Mouse (Mus musculus) heart, adult 2 months (tissue): ENCODE data around the gene Cntfr. TPM values are rescaled to one million over a fixed set of nuclear protein-coding genes. Genes with fewer than 3 reads are reported as not detected.
A peak's percentile ranks its signal among the peaks of the same experiment; 100 is the strongest.

ENCODE experiments used
- DNase-seq, 2 experiments: peaks; one replicate each; pipeline ENCODE4 v3.0.0; 2021
- H3K27ac ChIP-seq: fragments of 200-600 bp; 2 replicates; pipeline ENCODE4 v1.8.1; 2022
- H3K27me3 ChIP-seq: fragments of 200-500 bp; 2 replicates; pipeline ENCODE4 v1.6.1; 2012; ENCODE audit warnings: mild to moderate bottlenecking, low read length, inconsistent platforms, mixed read lengths; ENCODE audit not compliant: control insufficient read depth, insufficient read depth
- H3K36me3 ChIP-seq: fragments of 200-500 bp; 2 replicates; pipeline ENCODE4 v1.6.1; 2012; ENCODE audit warnings: low read length, inconsistent platforms; ENCODE audit not compliant: control insufficient read depth, insufficient read depth
- H3K4me1 ChIP-seq: fragments of 200-500 bp; 2 replicates; pipeline ENCODE4 v1.6.1; 2011; ENCODE audit warnings: low read length; ENCODE audit not compliant: control insufficient read depth, insufficient read depth
- H3K4me3 ChIP-seq: fragments of 200-600 bp; 2 replicates; pipeline ENCODE4 v1.8.1; 2022
- H3K79me2 ChIP-seq: fragments of 200-500 bp; replicated peaks from 2 replicates; pipeline ENCODE4 v1.6.1; 2012; ENCODE audit warnings: mild to moderate bottlenecking, inconsistent platforms, low read length, moderate library complexity, mixed read lengths; ENCODE audit not compliant: control insufficient read depth, insufficient read depth
- H3K9ac ChIP-seq: fragments of 200-500 bp; 2 replicates; pipeline ENCODE4 v1.6.1; 2012; ENCODE audit warnings: low read depth, mild to moderate bottlenecking, control low read depth, inconsistent platforms, low read length, mixed read lengths
- CTCF ChIP-seq: fragments of 200-600 bp; IDR thresholded peaks from 2 replicates; pipeline ENCODE4 v1.8.1; 2022; ENCODE audit warnings: antibody characterized with exemption, mild to moderate bottlenecking, moderate library complexity
- EP300 ChIP-seq: fragments of 200-500 bp; IDR thresholded peaks from 2 replicates; pipeline ENCODE4 v1.6.1; 2011; ENCODE audit warnings: low read depth, low read length, control low read depth; ENCODE audit not compliant: insufficient read depth
- POLR2A ChIP-seq: fragments of 200-500 bp; IDR thresholded peaks from 2 replicates; pipeline ENCODE4 v1.6.1; 2011; ENCODE audit warnings: mild to moderate bottlenecking, low read depth, low read length, control low read depth; ENCODE audit not compliant: insufficient read depth
- WGBS: fragments of 180-500 bp; shearing (Covaris S2); methylation state at CpG from one replicate; pipeline ENCODE4 v1.1.7; 2018; 5-methylcytosine and 5-hydroxymethylcytosine counted together
- intact Hi-C: fragments of 180-260 bp; cut with DNase I; formaldehyde crosslinking; loops from one replicate; pipeline ENCODE4 v1.15.1; 2025
- polyA plus RNA-seq: library from polyadenylated mRNA; depleted of rRNA; stranded (reverse); fragments of >200 nt; gene quantifications from 2 replicates; pipeline ENCODE4 v1.2.3, GENCODE M21; 2012
- total RNA-seq, 2 experiments: library from RNA; stranded (reverse); gene quantifications; 2 replicates each; pipeline ENCODE4 v1.2.3; 2021

Cntfr gene
- total and polyA plus RNA-seq, 3 experiments: 4.1 to 11.4 (median 5.4) TPM

GRCm38 (mm10) chr4:41633001-41633400 lies 63.9 kb downstream of the Cntfr start:
- TF ChIP-seq POLR2A (no peak), EP300 (no peak), CTCF (no peak)
- 56% methylated on average over 9 of the region's 9 CpGs for WGBS
- Histone ChIP-seq H3K79me2 (no peaks in the 10 kb centered on the region), H3K27ac (no peak overlapping the region), H3K27me3 (no peaks in the 10 kb centered on the region), H3K4me1 (peaks cover 10% of the 10 kb centered on the region), H3K36me3 (no peaks in the 10 kb centered on the region), H3K9ac (no peak overlapping the region), H3K4me3 (no peak overlapping the region)
- no peak for DNase-seq
- intact Hi-C loops: no loop called here

DNA sequence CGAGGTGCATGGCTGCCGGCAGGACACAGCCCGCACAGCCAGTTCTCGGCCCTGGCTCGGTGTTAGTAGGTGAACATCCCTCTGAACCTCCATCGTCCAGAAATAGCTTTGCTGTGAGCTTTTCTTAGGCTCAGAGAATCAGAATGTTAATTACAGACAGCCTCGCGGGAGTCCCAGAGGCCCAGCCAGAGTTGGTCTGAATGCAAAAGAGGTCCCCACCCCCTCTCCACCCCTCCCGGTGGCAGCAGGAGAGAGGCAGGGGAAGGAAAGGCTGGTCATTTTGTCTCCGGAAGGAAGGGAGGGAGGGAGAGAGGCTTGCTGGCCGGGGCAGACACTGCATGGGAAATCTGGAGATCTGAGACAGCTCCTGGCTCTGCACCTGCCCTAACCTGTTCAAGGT lies 65.5 kb downstream of the Cntfr start:
- H3K4me3 ChIP-seq: no peak overlapping the region
- peak overlapping the region; percentile 59 for H3K27ac ChIP-seq
- no peaks in the 10 kb centered on the region for H3K36me3 ChIP-seq
- H3K9ac ChIP-seq: peak overlapping the region; percentile 35
- 4% methylated on average over 11 of the region's 11 CpGs for WGBS
- peaks cover 10% of the 10 kb centered on the region for H3K4me1 ChIP-seq
- DNase-seq: peak; percentile 43 to 58
- intact Hi-C loops: no loop called here
- TF ChIP-seq EP300 (no peak), POLR2A (peak; percentile 45; the same call in 1 of the 2 replicates)
- no peaks in the 10 kb centered on the region for H3K27me3 ChIP-seq
- no peaks in the 10 kb centered on the region for H3K79me2 ChIP-seq

GRCm38 (mm10) chr4:41630196-41630595 lies 66.7 kb downstream of the Cntfr start:
- Histone ChIP-seq H3K27ac (no peak overlapping the region), H3K4me3 (no peak overlapping the region), H3K9ac (no peak overlapping the region), H3K79me2 (no peaks in the 10 kb centered on the region), H3K27me3 (no peaks in the 10 kb centered on the region), H3K36me3 (no peaks in the 10 kb centered on the region), H3K4me1 (peaks cover 8% of the 10 kb centered on the region)
- DNase-seq: no peak
- TF ChIP-seq POLR2A: no peak
- TF ChIP-seq EP300: no peak
- TF ChIP-seq CTCF: no peak
- WGBS: 91% methylated on average over 6 of the region's 6 CpGs
- intact Hi-C loops: no loop called here

GRCm38 (mm10) chr4:41628202-41628927 lies 68.5 kb downstream of the Cntfr start:
- no peak overlapping the region for H3K4me3 ChIP-seq
- no peaks in the 10 kb centered on the region for H3K27me3 ChIP-seq
- no peak overlapping the region for H3K27ac ChIP-seq
- H3K4me1 ChIP-seq: peaks cover 8% of the 10 kb centered on the region
- no peaks in the 10 kb centered on the region for H3K79me2 ChIP-seq
- peak in 1 of 2 experiments; percentile 34 for DNase-seq
- H3K9ac ChIP-seq: no peak overlapping the region
- no peaks in the 10 kb centered on the region for H3K36me3 ChIP-seq
- TF ChIP-seq EP300 (no peak), CTCF (no peak), POLR2A (no peak)
- WGBS: 34% methylated on average over 8 of the region's 8 CpGs
- intact Hi-C loops: no loop called here

- intact Hi-C loops: no loop called here
- DNase-seq: no peak
- 90% methylated on average over 14 of the region's 14 CpGs for WGBS
These were observed 74.8 kb downstream of the Cntfr start for GRCm38 (mm10) chr4:41622071-41622470.

GRCm38 (mm10) chr4:41618916-41619746 lies 77.8 kb downstream of the Cntfr start:
- H3K27me3 ChIP-seq: no peaks in the 10 kb centered on the region
- H3K36me3 ChIP-seq: no peaks in the 10 kb centered on the region
- no peak overlapping the region for H3K27ac ChIP-seq
- WGBS: 26% methylated on average over 12 of the region's 12 CpGs
- DNase-seq: peak in 1 of 2 experiments; percentile 61
- no peaks in the 10 kb centered on the region for H3K79me2 ChIP-seq
- H3K4me3 ChIP-seq: no peak overlapping the region
- H3K4me1 ChIP-seq: no peaks in the 10 kb centered on the region
- H3K9ac ChIP-seq: no peak overlapping the region
- intact Hi-C loops: no loop called here
- TF ChIP-seq CTCF (no peak), EP300 (0 out of 2 replicates have a peak, but pooled peaks have one; percentile 47)

More at GRCm38 (mm10) chr4:41622071-41622470, 74.8 kb downstream of the Cntfr start:
- Histone ChIP-seq H3K4me3 (no peak overlapping the region), H3K9ac (no peak overlapping the region), H3K4me1 (no peaks in the 10 kb centered on the region), H3K36me3 (no peaks in the 10 kb centered on the region), H3K79me2 (no peaks in the 10 kb centered on the region), H3K27me3 (no peaks in the 10 kb centered on the region), H3K27ac (no peak overlapping the region)
- TF ChIP-seq POLR2A (no peak), EP300 (no peak), CTCF (no peak)
